ENCODE assay signal across 23 mouse cellular contexts in genomic region chr13:101834546-101834945, GRCm38 (mm10).
A peak's percentile ranks its signal among the peaks of the same experiment; 100 is the strongest.
DNase-seq lines count a peak whose midpoint lies in the region; ATAC-seq lines count a peak whose summit lies in the region.
"Had no signal": no experiment of that assay in that cellular context is flagged by ENCODE, and none has a peak within 500 bp of the region (broad histone marks: within the 10 kb centered on the region; RNA-seq: fewer than 3 reads in every experiment).

No protein-coding gene starts in this region.

- peak overlapping the region; percentile 50; the same call in 1 of the 2 replicates for H3K27ac ChIP-seq in embryonic facial prominence, embryonic 14.5 days (replicated peaks; ENCODE audit: low read depth, low read length)
- H3K27ac ChIP-seq in embryonic facial prominence, embryonic 10.5 days (replicated peaks): no peak overlapping the region
- no peak overlapping the region for H3K27ac ChIP-seq in heart, embryonic 12.5 days (ENCODE audit: poor library complexity, severe bottlenecking)
- H3K27ac ChIP-seq: hindbrain, embryonic 13.5 days; layer of hippocampus, adult 2 months; limb, embryonic 15.5 days; liver, embryonic 15.5 days; neural tube, embryonic 15.5 days had no signal

- no peaks in the 10 kb centered on the region for H3K36me3 ChIP-seq in embryonic facial prominence, embryonic 14.5 days (ENCODE audit: control insufficient read depth, insufficient read depth, low read length)
- H3K36me3 ChIP-seq in embryonic facial prominence, embryonic 10.5 days (replicated peaks): no peaks in the 10 kb centered on the region
- no peaks in the 10 kb centered on the region for H3K36me3 ChIP-seq in heart, embryonic 12.5 days
- H3K36me3 ChIP-seq: hindbrain, embryonic 13.5 days; limb, embryonic 15.5 days; liver, embryonic 15.5 days; neural tube, embryonic 15.5 days had no signal

- 36% methylated on average over 4 of the region's 4 CpGs for WGBS in embryonic facial prominence, embryonic 14.5 days
- 77% methylated on average over 4 of the region's 4 CpGs for WGBS in embryonic facial prominence, embryonic 10.5 days
- 82% methylated on average over 4 of the region's 4 CpGs for WGBS in heart, embryonic 12.5 days

- no peaks in the 10 kb centered on the region for H3K27me3 ChIP-seq in embryonic facial prominence, embryonic 14.5 days (replicated peaks; ENCODE audit: control insufficient read depth, insufficient read depth, low read length)
- no peaks in the 10 kb centered on the region for H3K27me3 ChIP-seq in embryonic facial prominence, embryonic 10.5 days (replicated peaks; ENCODE audit: low read depth, poor library complexity, severe bottlenecking)
- no peaks in the 10 kb centered on the region for H3K27me3 ChIP-seq in heart, embryonic 12.5 days (replicated peaks)
- H3K27me3 ChIP-seq: hindbrain, embryonic 13.5 days; limb, embryonic 15.5 days; liver, embryonic 15.5 days; megakaryocyte, embryonic 14.5 days; neural tube, embryonic 15.5 days; Patski had no signal

- no peak overlapping the region for H3K4me3 ChIP-seq in embryonic facial prominence, embryonic 14.5 days (ENCODE audit: low read depth, low read length)
- no peak overlapping the region for H3K4me3 ChIP-seq in embryonic facial prominence, embryonic 10.5 days
- no peak overlapping the region for H3K4me3 ChIP-seq in heart, embryonic 12.5 days
- H3K4me3 ChIP-seq: hindbrain, embryonic 13.5 days; layer of hippocampus, adult 2 months; limb, embryonic 15.5 days; liver, embryonic 15.5 days; megakaryocyte, embryonic 14.5 days; neural tube, embryonic 15.5 days had no signal

- H3K9me3 ChIP-seq in embryonic facial prominence, embryonic 14.5 days (ENCODE audit: control insufficient read depth, low read length): no peaks in the 10 kb centered on the region
- no peaks in the 10 kb centered on the region for H3K9me3 ChIP-seq in embryonic facial prominence, embryonic 10.5 days
- H3K9me3 ChIP-seq in heart, embryonic 12.5 days (replicated peaks): no peaks in the 10 kb centered on the region
- H3K9me3 ChIP-seq: hindbrain, embryonic 13.5 days; limb, embryonic 15.5 days; liver, embryonic 15.5 days; megakaryocyte, embryonic 14.5 days; neural tube, embryonic 15.5 days had no signal

- H3K4me2 ChIP-seq in embryonic facial prominence, embryonic 14.5 days (ENCODE audit: low read depth, low read length): no peak overlapping the region
- H3K4me2 ChIP-seq in heart, embryonic 12.5 days: no peak overlapping the region
- H3K4me2 ChIP-seq: hindbrain, embryonic 13.5 days; limb, embryonic 15.5 days; liver, embryonic 15.5 days; neural tube, embryonic 15.5 days had no signal

- H3K9ac ChIP-seq in embryonic facial prominence, embryonic 14.5 days (ENCODE audit: low read depth, low read length): no peak overlapping the region
- H3K9ac ChIP-seq in heart, embryonic 12.5 days: no peak overlapping the region
- H3K9ac ChIP-seq: hindbrain, embryonic 13.5 days; limb, embryonic 15.5 days; liver, embryonic 15.5 days; neural tube, embryonic 15.5 days had no signal

- DNase-seq in embryonic facial prominence, embryonic 14.5 days (ENCODE audit: low spot score): peak; percentile 84
- no peak for DNase-seq in embryonic facial prominence, embryonic 10.5 days (ENCODE audit: low spot score)
- DNase-seq in heart, adult 8-10 months (ENCODE audit: low spot score): peak; percentile 82
- DNase-seq in kidney, postnatal 14 days: peak; percentile 48
- DNase-seq in kidney, adult 8-10 months: no peak
- peak; percentile 23 for DNase-seq in fibroblast of lung, adult 2 months (ENCODE audit: low read depth)
- DNase-seq in urinary bladder, postnatal 36 days (ENCODE audit: low spot score in 2 of 2): no peak
- DNase-seq: adrenal gland, postnatal 10 days; cerebellum, adult 9-10 months; layer of hippocampus, postnatal 36 days; lung, postnatal 14 days; right cerebral cortex, postnatal 14 days; thymus, postnatal 36 days had no signal

- no peak for ATAC-seq in embryonic facial prominence, embryonic 14.5 days (ENCODE audit: low read depth)
- ATAC-seq in heart, embryonic 12.5 days (ENCODE audit: insufficient number of reproducible peaks, low FRiP score): no peak
- ATAC-seq: forebrain, embryonic 16.5 days; midbrain, embryonic 16.5 days; Patski had no signal

- H3K4me1 ChIP-seq in embryonic facial prominence, embryonic 14.5 days (ENCODE audit: control insufficient read depth, insufficient read depth, low read length): peaks cover 3% of the 10 kb centered on the region
- no peaks in the 10 kb centered on the region for H3K4me1 ChIP-seq in embryonic facial prominence, embryonic 10.5 days
- no peaks in the 10 kb centered on the region for H3K4me1 ChIP-seq in heart, embryonic 12.5 days (replicated peaks)
- H3K4me1 ChIP-seq: hindbrain, embryonic 13.5 days; megakaryocyte, embryonic 14.5 days; neural tube, embryonic 15.5 days had no signal

Comparison
In these comparisons a context has a peak if more than half of its experiments do, and no peak if none do; other contexts are left out.
1. DNase-seq: peak in embryonic facial prominence, embryonic 14.5 days (single experiment), heart, adult 8-10 months (single experiment), kidney, postnatal 14 days (single experiment) and fibroblast of lung, adult 2 months (single experiment); none in embryonic facial prominence, embryonic 10.5 days (single experiment), kidney, adult 8-10 months (0 of 2) and urinary bladder, postnatal 36 days (0 of 2).